Mouse (Mus musculus): ENCODE results near the gene Srarp.

GRCm38 (mm10) chr4:141467581-141467927, 31.6 kb upstream of the Srarp start:
- TF ChIP-seq GATA1 (IDR thresholded peaks at IDR 0.05; ENCODE audit: borderline replicate concordance, low read length), result no peak
- TF ChIP-seq FLI1 (IDR thresholded peaks at IDR 0.05; ENCODE audit: low read length), result no peak
